10 mouse cellular contexts compared by ENCODE assay signal in genomic region chr4:106862317-106862716, GRCm38 (mm10). TPM values are rescaled to one million over a fixed set of nuclear protein-coding genes. Genes with fewer than 3 reads are reported as not detected.
A peak's percentile ranks its signal among the peaks of the same experiment; 100 is the strongest.
DNase-seq lines count a peak whose midpoint lies in the region; ATAC-seq and TF ChIP-seq lines count a peak whose summit lies in the region.
"Had no signal": no experiment of that assay in that cellular context is flagged by ENCODE, and none has a peak within 500 bp of the region (broad histone marks: within the 10 kb centered on the region; RNA-seq: fewer than 3 reads in every experiment).

No protein-coding gene starts in this region.

- no peak overlapping the region for H3K9ac ChIP-seq in embryonic facial prominence, embryonic 14.5 days (ENCODE audit: low read depth, low read length)

- WGBS in embryonic facial prominence, embryonic 14.5 days = 42% methylated on average over 7 of the region's 7 CpGs
- WGBS in thymus, adult 2 months = 55% methylated on average over 7 of the region's 7 CpGs

- H3K9me3 ChIP-seq in embryonic facial prominence, embryonic 14.5 days (ENCODE audit: control insufficient read depth, low read length) = no peaks in the 10 kb centered on the region

- no peaks in the 10 kb centered on the region for H3K27me3 ChIP-seq in embryonic facial prominence, embryonic 14.5 days (replicated peaks; ENCODE audit: control insufficient read depth, insufficient read depth, low read length)
- H3K27me3 ChIP-seq in thymus, adult 2 months (ENCODE audit: control insufficient read depth, insufficient read depth, low read length) = no peaks in the 10 kb centered on the region

- H3K4me3 ChIP-seq in embryonic facial prominence, embryonic 14.5 days (ENCODE audit: low read depth, low read length) = no peak overlapping the region
- H3K4me3 ChIP-seq in thymus, adult 2 months (ENCODE audit: control insufficient read depth, insufficient read depth, low read length) = no peak overlapping the region

- no peak for TF ChIP-seq POLR2A in thymus, adult 2 months (IDR thresholded peaks at IDR 0.05; ENCODE audit: control insufficient read depth, extremely low read depth, insufficient read depth, low read length, poor library complexity)

- TF ChIP-seq CTCF in thymus, adult 2 months (IDR thresholded peaks at IDR 0.05; ENCODE audit: borderline replicate concordance, control insufficient read depth, extremely low read depth, insufficient read depth, low read length, poor library complexity) = no peak

- H3K4me1 ChIP-seq in embryonic facial prominence, embryonic 14.5 days (ENCODE audit: control insufficient read depth, insufficient read depth, low read length) = peaks cover 49% of the 10 kb centered on the region
- H3K4me1 ChIP-seq in thymus, adult 2 months (replicated peaks; ENCODE audit: control insufficient read depth, insufficient read depth, low read length) = peaks cover 13% of the 10 kb centered on the region; the same call in 1 of the 2 replicates

- H3K36me3 ChIP-seq in embryonic facial prominence, embryonic 14.5 days (ENCODE audit: control insufficient read depth, insufficient read depth, low read length) = no peaks in the 10 kb centered on the region
- H3K36me3 ChIP-seq in thymus, adult 2 months (ENCODE audit: control insufficient read depth, insufficient read depth, low read length) = no peaks in the 10 kb centered on the region

- intact Hi-C loops in gastrocnemius, postnatal 14 days (cut with DNase I; ENCODE audit: low total_unique reads) = no loop called here

- no peak overlapping the region for H3K4me2 ChIP-seq in embryonic facial prominence, embryonic 14.5 days (ENCODE audit: low read depth, low read length)

- peak overlapping the region; percentile 34; the same call in 1 of the 2 replicates for H3K27ac ChIP-seq in embryonic facial prominence, embryonic 14.5 days (replicated peaks; ENCODE audit: low read depth, low read length)
- H3K27ac ChIP-seq in thymus, adult 2 months (ENCODE audit: control insufficient read depth, insufficient read depth, low read length) = no peak overlapping the region

- no peak for ATAC-seq in embryonic facial prominence, embryonic 14.5 days (ENCODE audit: low read depth)

- DNase-seq in kidney, adult 9 months = peak; percentile 38
- DNase-seq in kidney, adult 11 months = no peak
- no peak for DNase-seq in embryonic facial prominence, embryonic 14.5 days (ENCODE audit: low spot score)
- peak; percentile 77 for DNase-seq in kidney, postnatal 10 days
- DNase-seq in lung, postnatal 10 days = peak; percentile 76
- DNase-seq in gastrocnemius, postnatal 14 days = no peak
- no peak for DNase-seq in thymus, adult 2 months
- no peak for DNase-seq in thymus, postnatal 36 days
- DNase-seq: right cerebral cortex, adult 18-20 months; thymus, postnatal 25 days had no signal

RNA-seq across cellular contexts. Expression of gene Ssbp3, which starts 48.2 kb away (rescaled TPM):
- polyA plus RNA-seq in embryonic facial prominence, embryonic 14.5 days (2014; fragmentation: Nextera tagmentation; extraction: Ambion mirVana) = 72.9 and 88.2 TPM in 2 replicates
- 10 to 100 TPM; 23.4 to 27.9 TPM for total RNA-seq in gastrocnemius, postnatal 14 days (2021)
- polyA plus RNA-seq in thymus, adult 2 months (2012; rRNA removed) = 130 and 147 TPM in 2 replicates

RNA-seq across cellular contexts. Expression of gene Acot11, which starts 57.5 kb away (rescaled TPM):
- 4.1 and 4.2 TPM in 2 replicates for polyA plus RNA-seq in embryonic facial prominence, embryonic 14.5 days (2014; fragmentation: Nextera tagmentation; extraction: Ambion mirVana)
- total RNA-seq in gastrocnemius, postnatal 14 days (2021) = 10 to 100 TPM in 1 of 2 experiments, 1 to 10 TPM in 1; 8.4 to 15.9 TPM
- 6.4 and 10.0 TPM in 2 replicates for polyA plus RNA-seq in thymus, adult 2 months (2012; rRNA removed)

Comparison
In these comparisons a context has a peak if more than half of its experiments do, and no peak if none do; other contexts are left out.
1. DNase-seq: peak in kidney, adult 9 months (single experiment), kidney, postnatal 10 days (single experiment) and lung, postnatal 10 days (single experiment); none in kidney, adult 11 months (single experiment), embryonic facial prominence, embryonic 14.5 days (single experiment), gastrocnemius, postnatal 14 days (single experiment), thymus, adult 2 months (single experiment) and thymus, postnatal 36 days (0 of 2).